Mouse (Mus musculus): ENCODE data around the gene Fcgr3. TPM values are rescaled to one million over a fixed set of nuclear protein-coding genes. Genes with fewer than 3 reads are reported as not detected.

The Fcgr3 gene
- polyA plus RNA-seq, 1 experiment from 2014 or later: 8.7 TPM

DNA sequence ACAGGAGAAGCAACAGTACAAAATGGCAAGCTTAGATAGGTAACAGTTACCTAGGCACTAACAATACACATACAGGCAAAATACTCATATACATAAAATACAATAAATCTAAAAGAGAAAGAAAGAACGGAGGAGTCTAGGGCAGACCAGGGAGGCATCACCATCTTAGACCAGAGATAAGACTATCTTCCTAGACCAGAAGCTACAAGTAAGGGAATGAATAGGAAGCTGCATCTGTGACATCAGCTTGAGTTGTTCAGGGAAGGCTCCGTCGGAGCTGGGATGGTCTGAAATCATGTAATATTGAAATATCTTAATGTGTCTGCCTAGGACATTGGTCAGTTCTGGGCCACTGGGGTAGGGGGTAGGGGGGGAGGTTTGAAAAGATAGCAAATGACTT is 33.0 kb downstream of the Fcgr3 start:
- Histone ChIP-seq H3K4me3 (no peak overlapping the region), H3K27me3 (peaks cover 65% of the 10 kb centered on the region), H3K36me3 (no peaks in the 10 kb centered on the region), H3K4me2 (replicated peaks) (no peak overlapping the region), H3K27ac (no peak overlapping the region), H3K4me1 (peaks cover 17% of the 10 kb centered on the region), H3K9me3 (no peaks in the 10 kb centered on the region), H3K9ac (no peak overlapping the region)
- ATAC-seq (ENCODE audit: low FRiP score, low read depth): no peak
- 88% methylated on average over 3 of the region's 3 CpGs for WGBS

DNA sequence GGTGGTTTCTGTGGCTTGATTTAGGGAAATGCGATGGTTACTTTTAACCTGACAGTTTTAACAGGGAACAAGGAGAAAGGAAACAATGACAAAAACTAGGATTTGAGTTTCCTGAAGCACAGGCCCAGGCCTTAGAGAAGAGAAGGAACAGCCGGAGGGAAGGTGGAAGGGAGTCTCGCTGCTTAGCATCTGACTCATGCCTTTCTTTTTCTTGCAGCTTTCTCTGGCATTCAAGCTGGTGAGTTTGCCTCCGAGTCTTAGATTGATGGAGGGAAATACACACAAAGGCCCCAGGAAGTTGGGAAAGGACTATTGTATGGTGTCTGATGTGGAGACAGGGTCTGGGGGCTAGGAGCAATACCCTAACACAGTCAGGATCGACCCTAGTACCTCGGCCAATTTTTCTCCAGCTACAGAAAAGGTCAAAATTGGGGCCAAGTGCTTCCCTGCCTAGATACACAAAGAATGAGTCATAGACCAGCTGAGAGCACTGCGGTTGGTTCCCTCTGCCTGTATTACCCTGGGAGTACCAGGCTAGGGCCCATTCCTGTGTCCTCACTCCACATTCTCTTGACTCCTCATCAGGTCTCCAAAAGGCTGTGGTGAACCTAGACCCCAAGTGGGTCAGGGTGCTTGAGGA is 45.3 kb downstream of the Fcgr3 start:
- H3K9ac ChIP-seq: no peak overlapping the region
- no peak overlapping the region for H3K4me2 ChIP-seq (replicated peaks)
- H3K9me3 ChIP-seq: peaks cover 3% of the 10 kb centered on the region; the same call in 1 of the 2 replicates
- 88% methylated on average over 7 of the region's 7 CpGs for WGBS
- H3K4me1 ChIP-seq: no peaks in the 10 kb centered on the region
- ATAC-seq (ENCODE audit: low FRiP score, low read depth): no peak
- no peaks in the 10 kb centered on the region for H3K27me3 ChIP-seq
- H3K4me3 ChIP-seq: no peak overlapping the region
- H3K27ac ChIP-seq: no peak overlapping the region
- H3K36me3 ChIP-seq: no peaks in the 10 kb centered on the region

GRCm38 (mm10) chr1:171018737-171019136 is 46.0 kb downstream of the Fcgr3 start, which contains the start of gene Fcgr4:
TSS of gene Fcgr4 (plus strand) at chr1:171018920.
- no peak for ATAC-seq (ENCODE audit: low FRiP score, low read depth)
- no peak within 1 kb of the TSS for H3K4me3 ChIP-seq
- no peak within 1 kb of the TSS for H3K27ac ChIP-seq
- no peak within 1 kb of the TSS for H3K9ac ChIP-seq
- H3K27me3 ChIP-seq: no peaks in the 10 kb centered on the region
- H3K9me3 ChIP-seq: peaks cover 3% of the 10 kb centered on the region; the same call in 1 of the 2 replicates
- no peak within 1 kb of the TSS for H3K4me2 ChIP-seq (replicated peaks)
- H3K4me1 ChIP-seq: no peaks in the 10 kb centered on the region
- WGBS: 90% methylated on average over 2 of the region's 2 CpGs
- no peaks in the 10 kb centered on the region for H3K36me3 ChIP-seq

DNA sequence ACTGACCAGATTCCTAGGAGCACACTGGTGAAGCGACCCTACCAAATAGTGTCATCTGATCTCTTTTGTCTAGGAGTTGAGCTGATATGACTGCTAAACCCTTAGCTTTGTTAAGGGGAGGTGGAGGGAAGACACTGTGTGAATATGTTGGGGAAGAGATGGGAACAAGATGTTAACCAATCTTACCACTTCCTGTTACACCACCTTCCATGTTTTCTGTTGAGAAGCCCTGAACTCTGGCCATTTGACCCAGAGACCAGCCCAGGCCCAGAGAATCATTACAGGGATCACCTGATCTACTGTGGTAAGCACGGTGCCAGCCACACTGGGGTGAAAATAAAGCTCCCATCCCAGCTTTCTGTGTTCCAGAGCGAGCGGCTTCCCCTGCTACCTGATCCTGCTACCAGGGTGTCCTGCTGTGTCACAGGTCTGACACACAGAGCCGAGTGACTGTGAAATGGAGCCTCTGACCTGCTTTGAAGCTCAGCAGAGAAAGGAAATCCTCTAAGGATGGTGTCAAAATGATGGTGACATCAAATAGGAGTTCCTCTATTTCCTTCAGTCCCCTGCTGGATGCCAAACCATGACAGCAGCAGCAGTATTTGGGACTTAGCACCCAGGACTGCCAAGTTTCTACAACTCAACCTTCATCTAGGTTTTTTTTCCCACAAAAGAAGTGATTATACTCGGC is 47.1 kb downstream of the Fcgr3 start:
- Histone ChIP-seq H3K4me3 (no peak overlapping the region), H3K9ac (no peak overlapping the region), H3K36me3 (no peaks in the 10 kb centered on the region), H3K4me2 (replicated peaks) (no peak overlapping the region), H3K4me1 (no peaks in the 10 kb centered on the region), H3K9me3 (peaks cover 3% of the 10 kb centered on the region; the same call in 1 of the 2 replicates), H3K27me3 (no peaks in the 10 kb centered on the region), H3K27ac (no peak overlapping the region)
- 41% methylated on average over 6 of the region's 6 CpGs for WGBS
- ATAC-seq (ENCODE audit: low FRiP score, low read depth): no peak

- Histone ChIP-seq H3K9me3 (peaks cover 3% of the 10 kb centered on the region; the same call in 1 of the 2 replicates), H3K4me3 (no peak overlapping the region), H3K9ac (no peak overlapping the region), H3K36me3 (no peaks in the 10 kb centered on the region), H3K4me1 (no peaks in the 10 kb centered on the region), H3K27me3 (no peaks in the 10 kb centered on the region), H3K27ac (no peak overlapping the region), H3K4me2 (replicated peaks) (no peak overlapping the region)
- no peak for ATAC-seq (ENCODE audit: low FRiP score, low read depth)
- 86% methylated on average over 6 of the region's 6 CpGs for WGBS
Measured at GRCm38 (mm10) chr1:171016676-171017356, 47.9 kb downstream of the Fcgr3 start.

- H3K27me3 ChIP-seq: no peaks in the 10 kb centered on the region
- ATAC-seq (ENCODE audit: low FRiP score, low read depth): no peak
- H3K9ac ChIP-seq: no peak overlapping the region
- H3K9me3 ChIP-seq: peaks cover 3% of the 10 kb centered on the region; the same call in 1 of the 2 replicates
- no peak overlapping the region for H3K4me2 ChIP-seq (replicated peaks)
- no peak overlapping the region for H3K4me3 ChIP-seq
- no peak overlapping the region for H3K27ac ChIP-seq
- H3K36me3 ChIP-seq: no peaks in the 10 kb centered on the region
- 76% methylated on average over 4 of the region's 4 CpGs for WGBS
- no peaks in the 10 kb centered on the region for H3K4me1 ChIP-seq
Measured at GRCm38 (mm10) chr1:171011733-171012132, 53.0 kb downstream of the Fcgr3 start.

DNA sequence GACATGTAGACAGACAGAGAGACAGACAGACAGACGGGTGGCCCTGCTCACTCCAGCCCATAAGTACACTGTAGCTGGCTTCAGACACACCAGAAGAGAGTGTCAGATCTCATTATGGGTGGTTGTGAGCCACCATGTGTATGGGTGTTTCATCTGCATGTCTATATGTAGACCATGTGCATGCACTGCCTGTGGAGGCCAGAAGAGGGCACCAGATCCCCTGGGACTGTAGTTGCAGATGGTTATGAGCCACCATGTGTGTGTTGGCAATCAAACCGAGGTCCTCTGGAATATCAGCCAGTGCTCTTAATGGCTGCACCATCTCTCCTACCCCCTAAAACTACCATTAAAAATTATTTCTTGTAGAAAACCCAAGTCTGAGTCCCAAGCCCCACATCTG is 57.8 kb downstream of the Fcgr3 start:
- Histone ChIP-seq H3K4me2 (replicated peaks) (no peak overlapping the region), H3K36me3 (no peaks in the 10 kb centered on the region), H3K9ac (no peak overlapping the region), H3K27ac (no peak overlapping the region), H3K4me1 (no peaks in the 10 kb centered on the region), H3K27me3 (no peaks in the 10 kb centered on the region), H3K9me3 (no peaks in the 10 kb centered on the region), H3K4me3 (no peak overlapping the region)
- WGBS: 88% methylated on average over 2 of the region's 2 CpGs
- no peak for ATAC-seq (ENCODE audit: low FRiP score, low read depth)

- H3K4me3 ChIP-seq: no peak overlapping the region
- no peaks in the 10 kb centered on the region for H3K27me3 ChIP-seq
- H3K4me1 ChIP-seq: no peaks in the 10 kb centered on the region
- no peaks in the 10 kb centered on the region for H3K36me3 ChIP-seq
- H3K9ac ChIP-seq: no peak overlapping the region
- ATAC-seq (ENCODE audit: low FRiP score, low read depth): no peak
- H3K27ac ChIP-seq: no peak overlapping the region
- 85% methylated on average over 4 of the region's 4 CpGs for WGBS
- no peaks in the 10 kb centered on the region for H3K9me3 ChIP-seq
- no peak overlapping the region for H3K4me2 ChIP-seq (replicated peaks)
Measured at GRCm38 (mm10) chr1:171006335-171006734, 58.4 kb downstream of the Fcgr3 start.

DNA sequence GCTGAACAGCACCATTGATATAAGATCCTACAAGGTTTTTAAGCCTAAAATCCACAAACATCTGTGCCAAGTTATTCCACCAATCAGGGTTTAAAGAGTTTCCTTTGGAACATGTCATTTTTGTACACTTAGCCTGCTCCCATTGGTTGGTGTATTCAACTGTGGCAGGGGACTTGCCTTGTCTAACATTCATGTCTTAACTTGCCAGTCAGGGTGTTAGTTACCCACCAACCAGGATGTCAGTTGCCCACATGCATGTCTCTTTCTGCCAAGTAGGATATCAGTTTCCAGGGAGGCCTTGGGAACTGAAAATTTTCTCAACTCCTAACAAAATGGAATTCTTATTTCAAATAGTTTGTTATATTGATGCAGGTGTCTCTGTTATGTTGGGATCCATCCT is 59.1 kb downstream of the Fcgr3 start:
- Histone ChIP-seq H3K9me3 (no peaks in the 10 kb centered on the region), H3K9ac (no peak overlapping the region), H3K4me1 (no peaks in the 10 kb centered on the region), H3K27ac (no peak overlapping the region), H3K4me3 (no peak overlapping the region), H3K4me2 (replicated peaks) (no peak overlapping the region), H3K36me3 (no peaks in the 10 kb centered on the region), H3K27me3 (no peaks in the 10 kb centered on the region)
- ATAC-seq (ENCODE audit: low FRiP score, low read depth): no peak

DNA sequence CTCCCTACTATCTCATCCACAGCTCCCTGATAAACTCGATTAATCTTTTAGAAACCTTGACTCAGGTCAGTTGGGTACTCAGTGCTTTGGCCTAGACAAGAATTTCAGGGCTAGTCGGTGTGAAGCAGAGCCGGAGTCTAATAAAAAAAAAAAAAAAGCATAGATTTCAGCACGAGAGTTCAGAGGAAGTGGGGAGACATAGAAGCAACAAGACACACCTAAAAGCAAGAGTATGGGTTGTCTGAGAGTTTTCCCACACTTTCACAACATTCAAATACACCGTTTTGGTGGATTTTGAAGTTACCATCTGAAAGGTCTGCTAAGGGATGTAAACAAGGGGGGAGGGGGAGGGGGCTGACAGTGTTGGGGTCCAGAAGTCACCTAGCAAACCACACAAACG is 59.7 kb downstream of the Fcgr3 start:
- H3K4me1 ChIP-seq: no peaks in the 10 kb centered on the region
- H3K36me3 ChIP-seq: no peaks in the 10 kb centered on the region
- H3K4me3 ChIP-seq: no peak overlapping the region
- H3K9me3 ChIP-seq: no peaks in the 10 kb centered on the region
- ATAC-seq (ENCODE audit: low FRiP score, low read depth): no peak
- H3K4me2 ChIP-seq (replicated peaks): no peak overlapping the region
- no peak overlapping the region for H3K27ac ChIP-seq
- H3K9ac ChIP-seq: no peak overlapping the region
- H3K27me3 ChIP-seq: no peaks in the 10 kb centered on the region
- WGBS: 70% methylated on average over 6 of the region's 6 CpGs

Data from limb, embryonic 13.5 days (tissue).